Mouse (Mus musculus) monocyte, adult 59 days (primary cell): Measurements from ENCODE around the gene Actl7b. TPM values are rescaled to one million over a fixed set of nuclear protein-coding genes. Genes with fewer than 3 reads are reported as not detected.

Experiments
- total RNA-seq, 2 experiments: library from RNA; stranded (reverse); gene quantifications; one replicate each; pipeline ENCODE4 v1.2.4; 2023

The Actl7b gene
- 1 to 10 TPM; 3.3 to 3.4 TPM for total RNA-seq

DNA sequence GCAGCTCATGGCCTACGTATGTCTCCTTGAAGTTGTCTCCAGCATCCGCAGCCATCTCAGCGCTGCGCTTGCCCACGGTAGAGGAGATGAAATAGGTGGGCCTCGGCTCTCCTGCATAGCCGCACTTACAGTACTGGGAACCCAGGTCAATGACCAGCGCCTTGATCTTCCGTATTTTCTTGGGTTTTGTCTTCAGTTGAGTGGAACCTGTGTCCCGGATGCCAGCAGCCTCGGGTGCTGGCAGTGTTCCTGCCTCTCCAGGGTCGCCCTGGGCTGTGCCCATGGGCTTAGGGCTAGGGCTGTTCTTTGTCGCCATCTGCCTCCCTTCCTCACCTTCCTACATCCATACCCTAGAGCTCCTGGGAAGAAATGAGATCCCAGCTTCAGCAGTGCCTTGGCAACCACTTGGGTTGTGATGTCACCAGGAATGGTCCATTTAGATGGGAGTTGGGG, at the start of gene Actl7b:
Gene Actl7b (minus strand): TSS at position 403 of the 453 bp plus-strand sequence.

DNA sequence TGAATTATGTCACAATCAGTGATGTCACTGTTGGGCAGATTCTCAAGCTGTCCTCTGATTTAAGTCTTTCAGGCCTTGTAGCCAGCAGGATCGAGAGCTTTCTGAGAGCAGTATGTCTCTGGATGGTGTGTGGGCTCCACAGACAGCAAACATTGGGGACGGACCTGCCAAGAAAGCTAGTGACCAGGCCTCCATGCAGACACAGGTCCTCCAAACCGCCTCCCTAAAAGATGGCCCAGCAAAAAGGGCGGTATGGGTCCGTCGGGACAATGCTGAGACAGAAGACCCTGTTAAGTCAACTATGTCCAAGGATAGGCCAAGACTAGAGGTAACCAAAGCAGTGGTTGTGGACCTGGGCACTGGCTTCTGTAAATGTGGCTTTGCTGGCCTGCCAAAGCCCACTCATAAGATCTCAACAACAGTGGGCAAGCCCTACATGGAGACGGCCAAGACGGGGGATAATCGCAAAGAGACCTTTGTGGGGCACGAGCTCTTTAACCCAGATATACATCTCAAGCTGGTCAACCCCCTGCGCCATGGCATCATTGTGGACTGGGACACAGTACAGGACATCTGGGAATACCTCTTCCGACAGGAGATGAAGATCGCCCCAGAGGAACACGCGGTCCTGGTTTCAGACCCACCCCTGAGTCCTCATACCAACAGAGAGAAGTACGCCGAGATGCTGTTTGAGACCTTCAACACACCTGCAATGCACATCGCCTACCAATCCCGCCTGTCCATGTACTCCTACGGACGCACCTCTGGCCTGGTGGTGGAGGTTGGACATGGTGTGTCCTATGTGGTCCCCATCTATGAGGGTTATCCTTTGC, 2.3 kb upstream of the Actl7b start, which contains the start of gene Actl7a:
Gene Actl7a (plus strand): TSS at position 51 of the 833 bp plus-strand sequence.

DNA sequence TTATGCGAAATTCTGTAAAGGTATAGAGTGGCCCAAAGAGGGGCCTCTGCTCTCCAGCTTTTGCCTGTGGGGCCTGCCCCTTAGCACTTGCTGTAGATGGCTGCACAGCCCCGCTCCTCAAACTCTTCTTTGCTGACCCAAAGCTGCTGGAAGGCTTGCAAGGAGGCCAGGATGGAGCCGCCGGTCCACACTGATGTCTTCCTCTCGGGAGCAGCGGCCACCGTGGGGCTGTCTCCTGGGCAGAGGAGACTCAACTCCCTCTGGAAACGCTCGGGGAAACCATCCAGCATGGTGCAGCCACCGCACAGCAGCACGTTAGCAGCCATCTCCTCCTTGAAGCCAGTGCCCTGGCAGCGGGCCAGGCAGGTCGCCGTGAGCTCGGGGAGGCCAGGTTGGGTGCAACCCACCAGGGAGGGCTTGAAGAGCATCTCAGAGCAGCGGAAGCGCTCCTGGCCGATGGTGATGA, 1.2 kb downstream of the Actl7b start, which contains the start of gene Gm26657:
Gene Gm26657 (plus strand): TSS at position 51 of the 466 bp plus-strand sequence.

Other genes with a start within 250 kb of the Actl7b start
- not detected for gene Gm26657, start 1.4 kb downstream of the Actl7b start, total RNA-seq
- not detected for gene Actl7a, start 2.0 kb upstream of the Actl7b start, total RNA-seq
- 10 to 100 TPM; 47.3 to 57.3 TPM for gene Elp1, start 60.9 kb upstream of the Actl7b start, total RNA-seq
- 10 to 100 TPM; 14.1 to 15.7 TPM for gene Fam206a, start 60.9 kb upstream of the Actl7b start, total RNA-seq
- gene Ctnnal1, start 123.7 kb upstream of the Actl7b start, total RNA-seq, result 1 to 10 TPM in 1 of 2 experiments, not detected in 1; 1.5 TPM
- 10 to 100 TPM; 22.0 to 24.0 TPM for gene Tmem245, start 206.0 kb upstream of the Actl7b start, total RNA-seq
- gene Frrs1l, start 248.9 kb upstream of the Actl7b start, total RNA-seq, result not detected